Mouse (Mus musculus) olfactory bulb, adult 2 months (tissue): Measurements from ENCODE around the gene Pdzd2.

Experiments
- CTCF ChIP-seq: fragments of 200-500 bp; IDR thresholded peaks from 2 replicates; pipeline ENCODE4 v1.5.1; 2012; ENCODE audit warnings: low read depth, mild to moderate bottlenecking, low read length, moderate library complexity; ENCODE audit not compliant: insufficient read depth
- POLR2A ChIP-seq: fragments of 200-500 bp; IDR thresholded peaks from 2 replicates; pipeline ENCODE4 v1.6.1; 2012; ENCODE audit warnings: mild to moderate bottlenecking, low read depth, low read length, moderate library complexity; ENCODE audit not compliant: insufficient read depth

DNA sequence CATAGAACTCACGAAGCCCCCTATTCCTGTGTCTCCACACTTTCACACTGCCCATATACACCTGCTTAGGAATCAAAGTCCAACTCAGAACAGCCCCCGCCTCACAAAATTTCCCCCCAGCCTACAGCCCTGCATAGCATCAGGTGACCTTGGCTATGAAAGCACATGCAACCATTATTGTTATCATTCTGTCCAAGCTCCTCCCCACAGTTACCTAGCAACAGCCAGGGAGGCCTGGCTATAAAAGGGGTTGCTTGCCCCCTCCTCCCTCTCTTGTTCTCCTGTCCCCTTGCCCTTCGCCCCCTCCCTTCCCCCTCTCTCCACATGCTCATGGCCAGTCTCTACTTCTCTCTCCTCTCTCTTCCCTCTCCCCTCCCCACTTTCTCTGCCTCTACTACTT is 259.4 kb downstream of the Pdzd2 start:
- no peak for TF ChIP-seq POLR2A
- TF ChIP-seq CTCF: no peak
